Mouse (Mus musculus) cerebellum, adult 9-11 months (tissue): ENCODE measurements at regions not wholly inside any gene's neighbourhood (a gene's known extent, or its start where the extent isn't known, plus 50 kb on each side); places are given as distances from the start of the nearest gene placed in this dataset.

ENCODE experiments used
- DNase-seq: peaks from one replicate; pipeline ENCODE4 v3.0.0; 2022

GRCm38 (mm10) chr11:24226755-24227154 is 148.9 kb downstream of the Bcl11a start:
- no peak for DNase-seq

GRCm38 (mm10) chr11:24233376-24233775 is 155.5 kb downstream of the Bcl11a start:
- DNase-seq, result no peak

GRCm38 (mm10) chr11:24233821-24234220 is 156.0 kb downstream of the Bcl11a start:
- DNase-seq, result no peak

- no peak for DNase-seq
Observed at GRCm38 (mm10) chr11:24234422-24234821, 156.6 kb downstream of the Bcl11a start.

GRCm38 (mm10) chr11:24235326-24235725 is 157.5 kb downstream of the Bcl11a start:
- DNase-seq, result no peak

- DNase-seq, result no peak
Observed at GRCm38 (mm10) chr11:24239631-24240030, 161.8 kb downstream of the Bcl11a start.

GRCm38 (mm10) chr11:24242096-24242495 is 164.2 kb downstream of the Bcl11a start:
- no peak for DNase-seq

- no peak for DNase-seq
Observed at GRCm38 (mm10) chr11:24242888-24243287, 165.0 kb downstream of the Bcl11a start.

- no peak for DNase-seq
Observed at GRCm38 (mm10) chr11:24245390-24245789, 167.5 kb downstream of the Bcl11a start.

- no peak for DNase-seq
Observed at GRCm38 (mm10) chr11:24246314-24246713, 168.5 kb downstream of the Bcl11a start.

GRCm38 (mm10) chr11:24247285-24247684 is 169.4 kb downstream of the Bcl11a start:
- DNase-seq, result no peak

- no peak for DNase-seq
Observed at GRCm38 (mm10) chr11:24251516-24251915, 173.7 kb downstream of the Bcl11a start.

GRCm38 (mm10) chr11:24255201-24256060 is 177.6 kb downstream of the Bcl11a start:
- DNase-seq, result no peak

- no peak for DNase-seq
Observed at GRCm38 (mm10) chr11:24257741-24258140, 179.9 kb downstream of the Bcl11a start.

- DNase-seq, result no peak
Observed at GRCm38 (mm10) chr11:24258340-24258739, 180.5 kb downstream of the Bcl11a start.

- no peak for DNase-seq
Observed at GRCm38 (mm10) chr11:24259668-24260067, 181.8 kb downstream of the Bcl11a start.

- DNase-seq, result no peak
Observed at GRCm38 (mm10) chr11:24269046-24269445, 191.2 kb downstream of the Bcl11a start.

- DNase-seq, result no peak
Observed at GRCm38 (mm10) chr11:24281628-24282027, 203.8 kb downstream of the Bcl11a start.

- no peak for DNase-seq
Observed at GRCm38 (mm10) chr11:24282556-24282955, 204.7 kb downstream of the Bcl11a start.

GRCm38 (mm10) chr11:24286129-24287108 is 208.6 kb downstream of the Bcl11a start:
- DNase-seq, result no peak

GRCm38 (mm10) chr11:24293209-24293608 is 215.4 kb downstream of the Bcl11a start:
- DNase-seq, result no peak

GRCm38 (mm10) chr11:24293860-24294531 is 216.1 kb downstream of the Bcl11a start:
- no peak for DNase-seq
